8 mouse cellular contexts compared by ENCODE assay signal in genomic region chr19:31746635-31747034, GRCm38 (mm10). TPM values are rescaled to one million over a fixed set of nuclear protein-coding genes. Genes with fewer than 3 reads are reported as not detected.
DNase-seq lines count a peak whose midpoint lies in the region; ATAC-seq lines count a peak whose summit lies in the region.

No protein-coding gene starts in this region.

- H3K9me3 ChIP-seq in kidney, embryonic 16.5 days (ENCODE audit: low read length), result no peaks in the 10 kb centered on the region

- DNase-seq in CD4-positive, CD25-positive, alpha-beta regulatory T cell, adult 2 months (ENCODE audit: low read depth, low spot score), result peak; percentile 53
- peak; percentile 51 for DNase-seq in kidney, adult 9 months
- peak; percentile 16 for DNase-seq in A20 (ENCODE audit: low read depth, low spot score)
- peak; percentile 72 to 78 for DNase-seq in cerebellum, postnatal 10 days
- peak; percentile 33 to 58 for DNase-seq in left cerebral cortex, postnatal 14 days (ENCODE audit: low spot score in 2 of 2)

- no peaks in the 10 kb centered on the region for H3K36me3 ChIP-seq in kidney, embryonic 16.5 days (ENCODE audit: insufficient read depth, low read length)

- ATAC-seq in CD4-positive, CD25-positive, alpha-beta regulatory T cell, adult 4 months, result no peak
- ATAC-seq in kidney, embryonic 16.5 days (ENCODE audit: low FRiP score, low TSS enrichment), result no peak
- no peak for ATAC-seq in inflammation-experienced regulatory T-cells, adult 6 months

- H3K4me2 ChIP-seq in kidney, embryonic 16.5 days (replicated peaks; ENCODE audit: low read depth, low read length), result no peak overlapping the region

- H3K9ac ChIP-seq in kidney, embryonic 16.5 days (replicated peaks; ENCODE audit: low read length), result no peak overlapping the region

- H3K4me1 ChIP-seq in kidney, embryonic 16.5 days (ENCODE audit: insufficient read depth, low read length), result no peaks in the 10 kb centered on the region; the same call in 1 of the 2 replicates

- H3K27me3 ChIP-seq in kidney, embryonic 16.5 days (ENCODE audit: insufficient read depth, low read length), result no peaks in the 10 kb centered on the region

- H3K4me3 ChIP-seq in kidney, embryonic 16.5 days (ENCODE audit: low read length), result no peak overlapping the region

- 10% methylated on average over 2 of the region's 2 CpGs for WGBS in kidney, embryonic 16.5 days

- intact Hi-C loops in left cerebral cortex, postnatal 14 days (cut with DNase I), result loop anchor here (10.0 kb wide), 2 partner anchors 402 to 1082 kb away; no protein-coding TSS in a partner anchor

- no peak overlapping the region for H3K27ac ChIP-seq in kidney, embryonic 16.5 days (ENCODE audit: low read length)

RNA-seq across cellular contexts. Expression of gene Prkg1, which starts 18.2 kb away (rescaled TPM):
- under 1 TPM in 1 of 2 experiments, not detected in 1; 0.39 TPM for polyA plus RNA-seq in CD4-positive, CD25-positive, alpha-beta regulatory T cell, adult 4 months (2017; shearing (Covaris generic))
- 2.9 and 3.1 TPM in 2 replicates for polyA plus RNA-seq in kidney, embryonic 16.5 days (2015; fragmentation: Nextera tagmentation; extraction: Ambion mirVana)
- total RNA-seq in left cerebral cortex, postnatal 14 days (2021), result 10 to 100 TPM; 14.8 to 17.0 TPM
- under 1 TPM in 1 of 3 experiments, not detected in 2; 0.24 TPM for polyA plus RNA-seq in inflammation-experienced regulatory T-cells, adult 6 months (2017; shearing (Covaris generic))

Comparison
In these comparisons a context has a peak if more than half of its experiments do, and no peak if none do; other contexts are left out.
1. DNase-seq: peak in every context shown above with its lines; median percentile 75 in cerebellum, postnatal 10 days; 53 in CD4-positive, CD25-positive, alpha-beta regulatory T cell, adult 2 months; 51 in kidney, adult 9 months; 46 in left cerebral cortex, postnatal 14 days; 16 in A20.